Comparison of ENCODE assay signal across 8 mouse cellular contexts in genomic region chr7:141447110-141447991, GRCm38 (mm10). TPM values are rescaled to one million over a fixed set of nuclear protein-coding genes. Genes with fewer than 3 reads are reported as not detected.
DNase-seq lines count a peak whose midpoint lies in the region; ATAC-seq and TF ChIP-seq lines count a peak whose summit lies in the region.

Rplp2 (plus strand) TSS chr7:141447370.

- 0 out of 2 replicates have a peak, but pooled peaks have one; percentile 8 for TF ChIP-seq CTCF in kidney, postnatal 0 days (IDR thresholded peaks at IDR 0.05; ENCODE audit: low read depth)

- H3K4me1 ChIP-seq in heart, embryonic 11.5 days (ENCODE audit: control insufficient read depth, insufficient read depth, low read length): peaks cover 23% of the 10 kb centered on the region
- peaks cover 20% of the 10 kb centered on the region; the same call in 1 of the 2 replicates for H3K4me1 ChIP-seq in kidney, postnatal 0 days (replicated peaks; ENCODE audit: insufficient read depth, low read length)
- H3K4me1 ChIP-seq in liver, embryonic 11.5 days (replicated peaks; ENCODE audit: control insufficient read depth, insufficient read depth, low read length): peaks cover 24% of the 10 kb centered on the region
- H3K4me1 ChIP-seq in stomach, embryonic 14.5 days (ENCODE audit: control insufficient read depth, insufficient read depth, low read length): peaks cover 24% of the 10 kb centered on the region

- peak within 1 kb of the TSS; percentile 83 for H3K4me3 ChIP-seq in heart, embryonic 11.5 days (ENCODE audit: low read depth, low read length)
- peak within 1 kb of the TSS; percentile 73 for H3K4me3 ChIP-seq in kidney, postnatal 0 days (replicated peaks; ENCODE audit: low read depth, low read length)
- peak within 1 kb of the TSS; percentile 84 for H3K4me3 ChIP-seq in liver, embryonic 11.5 days (ENCODE audit: low read depth, low read length)
- H3K4me3 ChIP-seq in stomach, embryonic 14.5 days (ENCODE audit: low read depth, low read length): peak within 1 kb of the TSS; percentile 69

- H3K36me3 ChIP-seq in heart, embryonic 11.5 days (ENCODE audit: control insufficient read depth, insufficient read depth, low read length): peaks cover 20% of the 10 kb centered on the region
- peaks cover 17% of the 10 kb centered on the region; the same call in 1 of the 2 replicates for H3K36me3 ChIP-seq in kidney, postnatal 0 days (ENCODE audit: insufficient read depth, low read length)
- peaks cover 33% of the 10 kb centered on the region for H3K36me3 ChIP-seq in liver, embryonic 11.5 days (ENCODE audit: control insufficient read depth, insufficient read depth, low read length)
- H3K36me3 ChIP-seq in stomach, embryonic 14.5 days (ENCODE audit: control insufficient read depth, insufficient read depth, low read length): peaks cover 36% of the 10 kb centered on the region

- H3K9me3 ChIP-seq in heart, embryonic 11.5 days (replicated peaks; ENCODE audit: control insufficient read depth, low read length): no peaks in the 10 kb centered on the region
- no peaks in the 10 kb centered on the region for H3K9me3 ChIP-seq in kidney, postnatal 0 days (replicated peaks; ENCODE audit: low read length)
- no peaks in the 10 kb centered on the region for H3K9me3 ChIP-seq in liver, embryonic 11.5 days (ENCODE audit: control insufficient read depth, low read length)
- H3K9me3 ChIP-seq in stomach, embryonic 14.5 days (ENCODE audit: control insufficient read depth, low read depth, low read length): no peaks in the 10 kb centered on the region

- 0% methylated on average over 63 of the region's 63 CpGs for WGBS in heart, embryonic 11.5 days (ENCODE audit: insufficient replicate concordance)
- WGBS in kidney, postnatal 0 days: under 1% methylated on average over 63 of the region's 63 CpGs
- WGBS in liver, embryonic 11.5 days: under 1% methylated on average over 63 of the region's 63 CpGs
- WGBS in stomach, embryonic 14.5 days: under 1% methylated on average over 63 of the region's 63 CpGs

- H3K27ac ChIP-seq in heart, embryonic 11.5 days (ENCODE audit: low read depth, low read length): peak within 1 kb of the TSS; percentile 52
- peak within 1 kb of the TSS; percentile 86 for H3K27ac ChIP-seq in kidney, postnatal 0 days
- peak within 1 kb of the TSS; percentile 82 for H3K27ac ChIP-seq in liver, embryonic 11.5 days (ENCODE audit: low read depth, low read length)
- peak within 1 kb of the TSS; percentile 86 for H3K27ac ChIP-seq in stomach, embryonic 14.5 days (ENCODE audit: low read length)

- peak within 1 kb of the TSS; percentile 80 for H3K4me2 ChIP-seq in heart, embryonic 11.5 days
- peak within 1 kb of the TSS; percentile 60 for H3K4me2 ChIP-seq in kidney, postnatal 0 days (ENCODE audit: low read length)
- H3K4me2 ChIP-seq in liver, embryonic 11.5 days: peak within 1 kb of the TSS; percentile 91
- peak within 1 kb of the TSS; percentile 88 for H3K4me2 ChIP-seq in stomach, embryonic 14.5 days (replicated peaks; ENCODE audit: low read depth, low read length)

- ATAC-seq in erythroblast, adult 5-6 weeks (replicated peaks; ENCODE audit: low FRiP score, poor library complexity, severe bottlenecking): peak; percentile 86
- peak; percentile 86 for ATAC-seq in heart, embryonic 11.5 days (replicated peaks; ENCODE audit: insufficient number of reproducible peaks, low FRiP score, low TSS enrichment)
- ATAC-seq in kidney, postnatal 0 days (replicated peaks; ENCODE audit: low FRiP score, low read depth): peak; percentile 88
- peak; percentile 84 for ATAC-seq in liver, embryonic 11.5 days (replicated peaks; ENCODE audit: low FRiP score)
- ATAC-seq in stomach, embryonic 14.5 days (ENCODE audit: insufficient number of reproducible peaks, insufficient read depth, low FRiP score, low read depth): peak; percentile 88

- DNase-seq in B cell, adult 2 months: peak; percentile 95 to 96
- DNase-seq in brain, adult 2 months (ENCODE audit: low read depth, low spot score): peak; percentile 97
- DNase-seq in kidney, postnatal 0 days (ENCODE audit: low spot score): peak; percentile 98
- peak; percentile 95 for DNase-seq in liver, embryonic 11.5 days (ENCODE audit: low spot score)
- peak; percentile 95 for DNase-seq in naive thymus-derived CD4-positive, alpha-beta T cell, adult 2 months (ENCODE audit: low read depth)

- no peaks in the 10 kb centered on the region for H3K27me3 ChIP-seq in heart, embryonic 11.5 days (ENCODE audit: control insufficient read depth, insufficient read depth, low read length)
- H3K27me3 ChIP-seq in kidney, postnatal 0 days (ENCODE audit: insufficient read depth, low read length): no peaks in the 10 kb centered on the region
- no peaks in the 10 kb centered on the region for H3K27me3 ChIP-seq in liver, embryonic 11.5 days (replicated peaks; ENCODE audit: control insufficient read depth, insufficient read depth, low read length)
- no peaks in the 10 kb centered on the region for H3K27me3 ChIP-seq in stomach, embryonic 14.5 days (ENCODE audit: control insufficient read depth, insufficient read depth, low read length)

- peak within 1 kb of the TSS; percentile 88 for H3K9ac ChIP-seq in heart, embryonic 11.5 days (ENCODE audit: low read depth, low read length)
- H3K9ac ChIP-seq in kidney, postnatal 0 days (ENCODE audit: low read depth, low read length): peak within 1 kb of the TSS; percentile 81
- H3K9ac ChIP-seq in liver, embryonic 11.5 days (ENCODE audit: low read depth, low read length): peak within 1 kb of the TSS; percentile 96
- peak within 1 kb of the TSS; percentile 87 for H3K9ac ChIP-seq in stomach, embryonic 14.5 days (replicated peaks; ENCODE audit: low read depth, low read length)

RNA-seq across cellular contexts. Expression of gene Rplp2, which starts in this region (rescaled TPM):
- 661 and 730 TPM in 2 replicates for total RNA-seq in erythroblast, adult 5-6 weeks (2015; ENCODE audit: low replicate concordance)
- 791 and 1,714 TPM in 2 replicates for total RNA-seq in erythroblast, adult 5-6 weeks (2017; ENCODE audit: low replicate concordance)
- 873 and 1,016 TPM in 2 replicates for polyA plus RNA-seq in heart, embryonic 11.5 days (2014; fragmentation: Nextera tagmentation; extraction: Ambion mirVana)
- 1,479 and 1,595 TPM in 2 replicates for polyA plus RNA-seq in kidney, postnatal 0 days (2015; fragmentation: Nextera tagmentation; extraction: Ambion mirVana)
- polyA plus RNA-seq in liver, embryonic 11.5 days (2014; fragmentation: Nextera tagmentation; extraction: Ambion mirVana): 1,652 and 1,836 TPM in 2 replicates
- polyA plus RNA-seq in stomach, embryonic 14.5 days (2014; fragmentation: Nextera tagmentation; extraction: Ambion mirVana): 1,504 and 1,535 TPM in 2 replicates

Comparison
In these comparisons a context has a peak if more than half of its experiments do, and no peak if none do; other contexts are left out.
1. Peak in every context shown above with its lines: DNase-seq, ATAC-seq, H3K4me3 ChIP-seq and H3K27ac ChIP-seq.